Mouse (Mus musculus): Measurements from ENCODE around the gene Mrgprf.

DNA sequence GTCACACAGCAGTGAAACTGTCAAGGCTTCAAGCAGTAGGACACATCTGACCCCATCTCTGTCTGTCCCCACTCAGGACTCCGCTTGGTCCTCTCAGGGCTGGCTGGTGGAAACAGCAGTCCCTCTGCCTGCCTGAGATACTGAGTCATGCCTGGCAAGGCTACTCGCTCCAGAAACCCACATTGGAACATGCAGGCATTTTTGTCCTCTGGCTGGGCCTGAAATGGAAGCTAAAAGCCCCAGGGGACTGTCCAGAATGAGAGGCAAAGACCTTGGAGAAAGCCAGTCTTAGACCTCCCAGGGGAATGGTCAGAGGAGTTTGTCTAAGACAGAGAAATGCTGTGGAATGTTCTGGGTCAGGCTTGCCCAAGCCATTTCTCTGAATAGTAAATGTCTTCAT lies 34.6 kb upstream of the Mrgprf start:
- TF ChIP-seq POLR2A (IDR thresholded peaks at IDR 0.05; ENCODE audit: insufficient read depth, low read depth, low read length) (no peak), CTCF (IDR thresholded peaks at IDR 0.05; ENCODE audit: insufficient read depth, low read depth, low read length) (no peak)

Measured in olfactory bulb, adult 2 months (tissue).